Mouse (Mus musculus) ES-E14 (cell line): ENCODE data around the gene Ltc4s.

Source experiments
- CHD2 ChIP-seq: IDR thresholded peaks from 2 replicates; pipeline ENCODE4 v1.6.1; 2014; ENCODE audit warnings: mild to moderate bottlenecking, low read depth, low read length, inconsistent platforms
- MAFK ChIP-seq: IDR thresholded peaks from 2 replicates; pipeline ENCODE4 v1.6.1; 2014; ENCODE audit warnings: mild to moderate bottlenecking, low read depth, low read length, inconsistent platforms; ENCODE audit not compliant: insufficient read depth
- ZC3H11A ChIP-seq: IDR thresholded peaks from 2 replicates; pipeline ENCODE4 v1.6.1; 2012; ENCODE audit warnings: low read depth, mild to moderate bottlenecking, inconsistent platforms, low read length, borderline replicate concordance
- ZNF384 ChIP-seq: IDR thresholded peaks from 2 replicates; pipeline ENCODE4 v1.6.1; 2012; ENCODE audit warnings: low read depth, low read length, inconsistent platforms

DNA sequence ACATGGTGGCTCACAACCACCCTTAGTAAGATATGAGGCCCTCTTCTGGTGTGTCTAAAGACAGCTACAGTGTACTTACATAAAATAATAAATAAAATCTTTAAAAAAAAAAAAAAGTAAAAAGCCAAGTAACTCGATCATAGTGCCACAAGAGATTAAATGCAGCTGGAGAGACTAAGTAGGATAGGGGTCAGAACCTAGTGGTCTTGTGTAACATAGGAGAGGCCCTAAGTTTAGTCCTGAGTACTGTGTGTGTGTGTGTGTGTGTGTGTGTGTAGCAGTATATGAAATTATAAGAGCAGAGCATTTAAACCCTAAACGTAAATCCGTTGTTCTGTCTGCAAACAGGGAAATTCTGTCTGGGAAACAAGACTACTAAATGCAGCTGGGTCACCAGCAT is 46.1 kb downstream of the Ltc4s start:
- no peak for TF ChIP-seq ZNF384
- no peak for TF ChIP-seq ZC3H11A
- TF ChIP-seq MAFK, result no peak
- no peak for TF ChIP-seq CHD2
